Mouse (Mus musculus) C2C12 (cell line): ENCODE results near the gene Tpsg1. TPM values are rescaled to one million over a fixed set of nuclear protein-coding genes. Genes with fewer than 3 reads are reported as not detected.

Experiments
- H3K27me3 ChIP-seq: one replicate; pipeline ENCODE4 v1.6.1; 2011; ENCODE audit not compliant: control insufficient read depth, insufficient read depth, insufficient read length
- H3K36me3 ChIP-seq: one replicate; pipeline ENCODE4 v1.6.1; 2011; ENCODE audit not compliant: control insufficient read depth, insufficient read depth
- H3K4me3 ChIP-seq: one replicate; pipeline ENCODE4 v1.5.1; 2011; ENCODE audit warnings: mild to moderate bottlenecking, control low read depth; ENCODE audit not compliant: poor library complexity, insufficient read depth, severe bottlenecking
- H3K79me2 ChIP-seq: one replicate; pipeline ENCODE4 v1.6.1; 2011; ENCODE audit not compliant: control insufficient read depth, insufficient read depth
- H3K79me3 ChIP-seq: one replicate; pipeline ENCODE4 v1.6.1; 2011; ENCODE audit warnings: low read depth, control low read depth
- H3ac ChIP-seq: one replicate; pipeline ENCODE3; 2011; ENCODE audit warnings: low read depth; ENCODE audit not compliant: control insufficient read depth, insufficient read length
- CEBPB ChIP-seq: IDR thresholded peaks from one replicate; pipeline ENCODE4 v1.6.1; 2011; ENCODE audit warnings: low read depth, mild to moderate bottlenecking, control low read depth, moderate library complexity
- CTCF ChIP-seq: IDR thresholded peaks from one replicate; pipeline ENCODE4 v1.5.1; 2011; ENCODE audit not compliant: control insufficient read depth, insufficient read depth, insufficient read length
- FOSL1 ChIP-seq: IDR thresholded peaks from one replicate; pipeline ENCODE4 v1.8.0; 2011; ENCODE audit warnings: mild to moderate bottlenecking, low read length; ENCODE audit not compliant: poor library complexity, insufficient read depth, severe bottlenecking
- MAX ChIP-seq: IDR thresholded peaks from one replicate; pipeline ENCODE4 v1.6.1; 2011; ENCODE audit warnings: mild to moderate bottlenecking, control low read depth
- MYOD1 ChIP-seq: IDR thresholded peaks from one replicate; pipeline ENCODE4 v1.6.1; 2011; ENCODE audit warnings: low read depth; ENCODE audit not compliant: control insufficient read depth, insufficient read length
- MYOG ChIP-seq: IDR thresholded peaks from one replicate; pipeline ENCODE4 v1.6.1; 2011; ENCODE audit not compliant: control insufficient read depth, insufficient read length; ENCODE audit errors: extremely low read depth
- USF1 ChIP-seq: IDR thresholded peaks from one replicate; pipeline ENCODE4 v1.6.1; 2011; ENCODE audit warnings: low read depth, mild to moderate bottlenecking, control low read depth, moderate library complexity
- long read RNA-seq, 2 experiments: library from polyadenylated mRNA; unstranded; transcript quantifications; one replicate each; pipeline ENCODE4 v2.0.0; 2019 to 2020
- polyA plus RNA-seq: library from polyadenylated mRNA; unstranded; fragments of >200 nt; fragmentation: generic; extraction: Trizol; gene quantifications from one replicate; pipeline ENCODE4 v1.2.1, GENCODE M21; 2012; ENCODE audit warnings: missing spikeins

Tpsg1 gene
- polyA plus RNA-seq = not detected
- long read RNA-seq, experiment 1 = 0 reads
- long read RNA-seq, experiment 2 = 0 reads

DNA sequence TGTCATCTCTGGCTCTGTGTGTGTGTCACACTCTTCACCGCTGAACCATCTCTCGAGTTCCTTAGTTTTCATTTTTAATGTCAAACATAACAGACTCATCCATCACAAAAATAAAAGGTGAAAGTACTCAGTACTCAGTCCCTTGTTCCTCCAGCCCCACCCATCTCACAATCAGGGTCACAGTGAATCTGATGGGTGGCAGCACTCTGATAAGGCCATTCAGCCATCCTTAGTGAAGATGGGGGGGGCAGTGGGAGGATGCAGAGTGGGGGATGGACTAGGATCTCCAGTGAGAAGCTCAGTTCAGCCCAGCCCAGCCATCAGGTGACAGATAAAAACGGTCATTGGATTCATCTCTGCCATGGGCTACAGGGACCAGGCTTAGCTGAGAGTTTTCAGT is at the start of gene Tpsg1:
Tpsg1 (plus strand) TSS at position 301 of the 400 bp plus-strand sequence.
- no peaks in the 10 kb centered on the region for H3K79me3 ChIP-seq
- no peaks in the 10 kb centered on the region for H3K79me2 ChIP-seq
- H3K27me3 ChIP-seq = peaks cover 25% of the 10 kb centered on the region
- no peak within 1 kb of the TSS for H3K4me3 ChIP-seq
- H3K36me3 ChIP-seq = no peaks in the 10 kb centered on the region
- H3ac ChIP-seq = no peak within 1 kb of the TSS
- no peak for TF ChIP-seq MYOG
- no peak for TF ChIP-seq FOSL1
- no peak for TF ChIP-seq CTCF
- TF ChIP-seq MYOD1 = no peak
- TF ChIP-seq USF1 = no peak
- no peak for TF ChIP-seq MAX

DNA sequence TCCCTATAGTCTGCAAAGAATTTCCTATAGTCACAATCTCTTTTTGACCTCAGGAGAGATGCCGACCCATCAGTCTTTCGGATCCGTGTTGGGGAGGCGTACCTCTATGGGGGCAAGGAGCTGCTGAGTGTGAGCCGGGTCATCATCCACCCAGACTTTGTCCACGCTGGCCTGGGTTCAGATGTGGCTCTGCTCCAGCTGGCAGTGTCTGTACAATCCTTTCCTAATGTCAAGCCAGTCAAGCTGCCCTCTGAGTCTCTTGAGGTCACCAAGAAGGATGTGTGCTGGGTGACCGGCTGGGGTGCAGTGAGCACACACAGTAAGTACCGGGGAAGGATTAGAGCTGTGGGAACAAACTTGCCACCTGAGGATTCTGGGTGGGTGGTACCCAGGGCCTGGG is 48.3 kb upstream of the Tpsg1 start:
- Histone ChIP-seq H3K4me3 (no peak overlapping the region), H3K36me3 (no peaks in the 10 kb centered on the region), H3ac (no peak overlapping the region), H3K79me3 (no peaks in the 10 kb centered on the region), H3K27me3 (peaks cover 57% of the 10 kb centered on the region), H3K79me2 (no peaks in the 10 kb centered on the region)
- TF ChIP-seq MAX (no peak), MYOD1 (no peak), CTCF (no peak), USF1 (no peak), CEBPB (no peak), MYOG (no peak), FOSL1 (no peak)

DNA sequence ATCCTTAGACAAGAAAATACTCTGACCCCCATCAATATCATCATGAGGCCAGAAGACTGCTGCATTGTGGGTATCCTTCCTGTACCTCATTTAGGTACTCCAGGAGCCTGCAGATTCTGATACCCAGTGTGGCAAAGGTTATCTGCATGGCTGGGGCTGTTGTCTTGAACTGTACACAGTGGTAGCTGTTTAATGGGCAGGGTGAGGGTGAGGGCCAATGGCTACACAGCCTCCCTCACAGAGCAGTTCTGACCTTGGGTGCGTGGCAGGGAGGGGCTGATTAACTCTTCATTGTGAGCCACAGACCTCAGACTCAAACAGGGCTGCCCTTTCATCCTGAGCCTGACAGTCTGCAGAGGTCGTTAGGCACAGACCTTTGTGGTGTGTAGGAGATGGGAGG is 46.1 kb upstream of the Tpsg1 start:
- peaks cover 55% of the 10 kb centered on the region for H3K27me3 ChIP-seq
- TF ChIP-seq CEBPB (no peak), USF1 (no peak), MAX (no peak)
- no peaks in the 10 kb centered on the region for H3K79me2 ChIP-seq
- no peak overlapping the region for H3K4me3 ChIP-seq
- no peaks in the 10 kb centered on the region for H3K79me3 ChIP-seq
- H3K36me3 ChIP-seq = no peaks in the 10 kb centered on the region
- no peak overlapping the region for H3ac ChIP-seq

DNA sequence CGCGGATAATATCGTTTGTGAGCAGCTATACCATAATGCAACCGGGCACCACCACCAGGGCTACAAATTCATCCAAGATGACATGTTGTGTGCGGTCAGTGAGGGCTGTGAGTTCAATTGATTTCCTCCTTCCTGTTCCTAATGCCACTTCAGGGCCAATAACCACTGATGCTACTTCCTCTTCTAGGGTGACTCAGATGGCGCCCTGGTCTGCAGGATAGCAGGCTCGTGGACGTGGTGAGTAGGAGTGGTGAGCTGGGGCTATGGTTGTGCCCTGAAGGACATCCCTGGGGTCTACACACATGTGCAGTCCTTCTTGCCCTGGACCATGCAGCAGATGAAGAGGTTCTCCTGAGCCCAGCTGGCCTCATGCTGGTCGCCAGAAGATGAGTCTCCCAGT is 36.8 kb upstream of the Tpsg1 start:
- H3K79me2 ChIP-seq = no peaks in the 10 kb centered on the region
- H3K79me3 ChIP-seq = no peaks in the 10 kb centered on the region
- peaks cover 61% of the 10 kb centered on the region for H3K27me3 ChIP-seq
- TF ChIP-seq MYOD1 (no peak), FOSL1 (no peak), MAX (no peak), CEBPB (no peak), MYOG (no peak), USF1 (no peak), CTCF (no peak)
- H3ac ChIP-seq = no peak overlapping the region
- H3K36me3 ChIP-seq = no peaks in the 10 kb centered on the region
- H3K4me3 ChIP-seq = no peak overlapping the region

DNA sequence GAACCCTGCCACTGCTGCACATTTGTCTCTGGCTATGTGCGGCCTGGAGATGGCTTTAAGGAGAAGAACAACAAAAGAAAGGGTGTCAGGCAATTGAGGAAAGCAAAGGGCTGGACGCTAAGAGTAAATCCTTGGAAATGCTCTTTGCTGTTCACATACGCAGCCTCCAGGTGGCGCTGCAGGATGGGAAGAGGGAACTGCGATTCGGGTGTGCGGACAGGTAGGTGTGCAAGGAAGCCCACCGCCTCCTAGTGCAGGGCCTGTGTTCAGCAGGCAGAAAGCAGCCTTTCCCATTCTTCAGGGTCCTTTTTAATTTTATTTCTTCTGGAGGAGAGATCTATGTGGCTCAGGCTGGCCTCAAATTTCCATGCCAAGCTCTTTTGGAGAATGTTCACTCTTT is 35.1 kb upstream of the Tpsg1 start:
- H3K27me3 ChIP-seq = peaks cover 52% of the 10 kb centered on the region
- H3K36me3 ChIP-seq = no peaks in the 10 kb centered on the region
- TF ChIP-seq USF1 = no peak
- no peak for TF ChIP-seq MYOG
- TF ChIP-seq MYOD1 = no peak
- TF ChIP-seq MAX = no peak
- no peak for TF ChIP-seq CEBPB
- TF ChIP-seq FOSL1 = no peak
- peak; percentile 67 for TF ChIP-seq CTCF
- no peak overlapping the region for H3ac ChIP-seq
- no peak overlapping the region for H3K4me3 ChIP-seq
- H3K79me2 ChIP-seq = no peaks in the 10 kb centered on the region
- H3K79me3 ChIP-seq = no peaks in the 10 kb centered on the region

DNA sequence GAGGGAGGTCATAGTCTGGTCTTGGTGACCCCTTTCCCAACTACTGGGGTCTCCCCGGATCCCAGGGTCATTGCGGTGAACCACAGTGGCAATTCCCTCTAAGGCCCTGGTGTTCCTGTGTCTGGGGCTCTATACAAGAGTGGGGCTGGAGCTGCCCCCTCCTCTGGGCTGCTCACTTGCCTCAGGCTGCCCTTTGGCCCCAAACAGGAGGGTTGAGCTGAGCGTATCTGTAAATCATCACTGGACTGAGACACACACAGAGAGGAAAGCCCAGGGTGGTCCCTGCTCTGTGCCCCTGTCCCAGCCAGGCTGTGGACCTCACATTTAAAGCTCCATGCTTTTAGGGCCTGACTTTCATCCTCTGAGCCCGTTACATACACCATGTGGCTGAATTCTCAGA is 30.9 kb upstream of the Tpsg1 start:
- no peaks in the 10 kb centered on the region for H3K36me3 ChIP-seq
- no peaks in the 10 kb centered on the region for H3K79me3 ChIP-seq
- H3ac ChIP-seq = no peak overlapping the region
- no peaks in the 10 kb centered on the region for H3K79me2 ChIP-seq
- TF ChIP-seq CTCF (no peak), FOSL1 (no peak), USF1 (no peak)
- H3K27me3 ChIP-seq = peaks cover 21% of the 10 kb centered on the region
- H3K4me3 ChIP-seq = no peak overlapping the region
